Mouse (Mus musculus) frontal cortex, postnatal 14 days (tissue): ENCODE measurements around the gene Rad9a.

ENCODE experiments used
- DNase-seq, 2 experiments: peaks; one replicate each; pipeline ENCODE4 v3.0.0; 2022; ENCODE audit warnings: low spot score in 2 of 2

Rad9a gene

DNA sequence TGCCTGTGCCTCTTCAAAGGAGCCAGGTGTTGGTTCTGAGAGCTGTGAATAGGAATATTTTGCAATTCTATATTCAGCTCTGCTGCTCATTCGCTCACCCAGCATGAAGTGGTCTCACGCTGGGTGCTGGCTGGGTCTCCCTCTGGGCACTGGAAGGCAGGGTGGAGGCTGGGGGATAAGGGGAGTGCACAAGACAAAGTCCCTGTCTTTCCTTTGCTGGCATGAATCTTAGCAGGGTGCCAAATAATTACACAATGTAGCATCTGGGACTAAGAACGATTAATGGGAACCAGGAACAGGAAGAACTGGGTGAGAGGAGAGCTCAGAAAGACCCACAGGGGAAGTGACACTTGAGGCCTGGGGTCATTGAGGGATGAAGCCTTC is 54.4 kb downstream of the Rad9a start:
- no peak for DNase-seq

DNA sequence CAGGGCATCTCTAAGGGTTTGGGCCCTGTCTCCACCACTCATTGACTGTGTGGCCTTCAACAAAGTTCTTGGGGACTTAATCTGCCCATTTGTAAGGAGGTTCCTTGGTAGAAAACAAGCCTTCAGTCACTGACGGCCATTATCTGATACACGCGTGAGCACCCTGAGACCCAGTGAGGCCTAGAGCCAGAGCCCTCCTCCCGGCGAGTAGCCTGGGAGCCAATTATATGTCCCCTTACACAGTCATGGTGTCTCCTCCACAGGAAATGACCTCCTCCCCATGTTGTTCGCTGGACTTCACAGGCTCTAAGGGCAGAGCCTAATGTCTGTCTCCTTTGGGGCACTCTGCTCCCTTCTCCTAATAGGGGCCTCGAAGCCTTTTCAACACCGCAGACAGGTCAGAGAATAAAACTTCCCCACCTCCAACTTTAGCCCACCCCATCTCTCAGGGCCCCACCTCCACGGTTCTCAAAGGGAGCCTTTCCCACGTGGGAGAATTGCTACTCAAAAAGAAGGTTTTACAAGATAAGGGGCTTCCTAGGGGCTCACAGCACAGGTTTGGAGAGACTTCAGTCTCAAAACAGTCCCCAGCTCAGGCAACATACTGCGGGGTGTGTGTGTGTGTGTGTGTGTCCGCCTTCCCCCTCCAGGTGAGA is 55.0 kb downstream of the Rad9a start:
- no peak for DNase-seq

DNA sequence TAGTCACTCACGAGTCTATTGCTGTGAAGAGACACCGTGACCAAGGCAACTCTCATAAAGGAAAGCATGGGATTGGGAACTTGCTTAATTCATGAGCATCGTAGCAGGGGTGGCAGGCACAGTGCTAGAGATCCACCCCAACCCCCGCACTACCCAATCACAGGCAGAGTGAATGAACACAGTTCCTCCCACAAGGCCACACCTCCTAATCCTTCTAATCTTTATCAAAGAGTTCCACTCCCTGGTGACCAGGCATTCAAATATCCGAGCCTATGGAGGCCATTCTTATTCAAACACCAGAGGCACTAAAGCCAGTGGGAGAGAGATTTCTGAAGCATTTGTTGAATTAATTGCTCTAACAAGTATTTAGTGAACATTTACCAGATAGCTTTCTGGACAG is 55.5 kb downstream of the Rad9a start:
- no peak for DNase-seq
